Mouse (Mus musculus) myocyte (in vitro differentiated cells): ENCODE results near the gene Hic1.

Experiments used
- E2F4 ChIP-seq: IDR thresholded peaks from one replicate; pipeline ENCODE4 v1.6.1; 2011; ENCODE audit warnings: mild to moderate bottlenecking, control low read depth, moderate library complexity; ENCODE audit not compliant: insufficient read depth
- MAX ChIP-seq: IDR thresholded peaks from one replicate; pipeline ENCODE4 v1.6.1; 2011; ENCODE audit warnings: low read depth, mild to moderate bottlenecking, control low read depth
- MYOG ChIP-seq, 3 experiments: IDR thresholded peaks; one replicate each; pipeline ENCODE4 v1.6.1; 2011; ENCODE audit warnings: control low read depth in 2 of 3, low read depth in 2 of 3, mild to moderate bottlenecking in 2 of 3; ENCODE audit not compliant: insufficient read length in 2 of 3, control insufficient read depth in 1 of 3, insufficient read depth in 1 of 3
- POLR2A ChIP-seq: IDR thresholded peaks from one replicate; pipeline ENCODE4 v1.6.1; 2011; ENCODE audit warnings: low read depth, mild to moderate bottlenecking, control low read depth, moderate library complexity; ENCODE audit not compliant: insufficient read length
- POLR2AphosphoS2 ChIP-seq: IDR thresholded peaks from one replicate; pipeline ENCODE4 v1.6.1; 2011; ENCODE audit warnings: low read depth, control low read depth; ENCODE audit not compliant: insufficient read length
- REST ChIP-seq: IDR thresholded peaks from one replicate; pipeline ENCODE4 v1.6.1; 2011; ENCODE audit warnings: mild to moderate bottlenecking, control low read depth, moderate library complexity; ENCODE audit not compliant: insufficient read depth, insufficient read length
- SRF ChIP-seq: IDR thresholded peaks from one replicate; pipeline ENCODE4 v1.6.1; 2011; ENCODE audit warnings: low read depth; ENCODE audit not compliant: control insufficient read depth, insufficient read length
- TCF12 ChIP-seq: IDR thresholded peaks from one replicate; pipeline ENCODE4 v1.6.1; 2011; ENCODE audit warnings: mild to moderate bottlenecking, control low read depth; ENCODE audit not compliant: poor library complexity, insufficient read depth, severe bottlenecking
- TCF3 ChIP-seq: IDR thresholded peaks from one replicate; pipeline ENCODE4 v1.6.1; 2011; ENCODE audit warnings: low read depth, control low read depth; ENCODE audit not compliant: insufficient read length
- USF1 ChIP-seq: IDR thresholded peaks from one replicate; pipeline ENCODE4 v1.6.1; 2011; ENCODE audit warnings: low read depth, mild to moderate bottlenecking, control low read depth, moderate library complexity

- TF ChIP-seq MYOG (IDR thresholded peaks at IDR 0.05; ENCODE audit: control insufficient read depth in 1 of 3, insufficient read depth in 1 of 3, insufficient read length in 2 of 3, low read depth in 2 of 3) (peak in 2 of 3 experiments; percentile 21 to 30), USF1 (no peak), POLR2A (peak; percentile 11), TCF12 (no peak), MAX (no peak), E2F4 (no peak), POLR2AphosphoS2 (no peak), REST (peak; percentile 92), SRF (no peak), TCF3 (no peak)
Observed at GRCm38 (mm10) chr11:75173095-75173798, 3.9 kb upstream of the Hic1 start.
